Mouse (Mus musculus) intestine, embryonic 15.5 days (tissue): Measurements from ENCODE around the gene Abracl. TPM values are rescaled to one million over a fixed set of nuclear protein-coding genes. Genes with fewer than 3 reads are reported as not detected.

Source experiments
- ATAC-seq: fragments of 200-750 bp; cut with Nextera tagmentation; 2 replicates; pipeline ENCODE4 v1.8.0; 2017; ENCODE audit warnings: moderate TSS enrichment, moderate library complexity
- H3K27ac ChIP-seq: fragments of 300-500 bp; sonication (generic); 2 replicates; pipeline ENCODE4 v1.5.1; 2015; ENCODE audit warnings: mild to moderate bottlenecking, inconsistent platforms
- H3K27me3 ChIP-seq: fragments of 300-500 bp; sonication (generic); replicated peaks from 2 replicates; pipeline ENCODE4 v1.6.1; 2015; ENCODE audit warnings: inconsistent platforms
- H3K36me3 ChIP-seq: fragments of 300-500 bp; sonication (generic); 2 replicates; pipeline ENCODE4 v1.6.1; 2015; ENCODE audit warnings: inconsistent platforms
- H3K4me1 ChIP-seq: fragments of 300-500 bp; sonication (generic); replicated peaks from 2 replicates; pipeline ENCODE4 v1.6.1; 2015; ENCODE audit warnings: inconsistent platforms
- H3K4me2 ChIP-seq: fragments of 300-500 bp; sonication (generic); replicated peaks from 2 replicates; pipeline ENCODE4 v1.6.1; 2015; ENCODE audit warnings: mild to moderate bottlenecking, inconsistent platforms
- H3K4me3 ChIP-seq: fragments of 300-500 bp; sonication (generic); replicated peaks from 2 replicates; pipeline ENCODE4 v1.5.1; 2015; ENCODE audit warnings: inconsistent platforms
- H3K9ac ChIP-seq: fragments of 300-500 bp; sonication (generic); 2 replicates; pipeline ENCODE4 v1.6.1; 2015; ENCODE audit warnings: inconsistent platforms
- H3K9me3 ChIP-seq: fragments of 300-500 bp; sonication (generic); 2 replicates; pipeline ENCODE4 v1.6.1; 2016; ENCODE audit warnings: inconsistent platforms
- WGBS: fragments of 180-500 bp; shearing (Covaris S2); methylation state at CpG from one replicate; pipeline ENCODE4 v1.1.7; 2015; 5-methylcytosine and 5-hydroxymethylcytosine counted together
- polyA plus RNA-seq: library from polyadenylated mRNA; unstranded; fragments of >200 nt; fragmentation: Nextera tagmentation; extraction: Ambion mirVana; gene quantifications from 2 replicates; pipeline ENCODE4 v1.2.1, GENCODE M21; 2015

The Abracl gene
- polyA plus RNA-seq, 1 experiment from 2014 or later = 194 TPM

DNA sequence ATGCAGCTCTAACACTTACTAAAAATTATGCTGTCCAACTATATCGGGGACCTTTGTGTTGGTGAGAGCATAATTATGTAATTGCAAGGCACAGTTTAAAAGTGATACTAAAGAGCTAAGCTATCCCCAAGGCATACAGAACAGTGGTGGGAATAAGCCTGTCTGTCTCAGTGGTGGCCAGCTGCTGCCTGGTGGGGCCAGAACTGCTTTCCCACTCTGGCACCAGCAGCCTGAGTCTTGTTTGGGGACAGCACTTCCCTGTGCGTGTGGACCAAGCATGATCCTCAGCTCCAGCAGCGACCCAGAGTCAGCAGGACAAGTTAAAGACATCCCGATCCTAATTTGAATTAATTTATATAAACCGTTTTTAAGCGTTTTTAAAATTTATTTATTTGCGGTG is 2.6 kb downstream of the Abracl start:
- 85% methylated on average over 7 of the region's 7 CpGs for WGBS
- H3K27me3 ChIP-seq = no peaks in the 10 kb centered on the region
- H3K4me2 ChIP-seq = no peak overlapping the region
- no peaks in the 10 kb centered on the region for H3K9me3 ChIP-seq
- no peak for ATAC-seq
- H3K4me1 ChIP-seq = no peaks in the 10 kb centered on the region
- no peak overlapping the region for H3K9ac ChIP-seq
- H3K4me3 ChIP-seq = no peak overlapping the region
- H3K27ac ChIP-seq = no peak overlapping the region
- peaks cover 3% of the 10 kb centered on the region; the same call in 1 of the 2 replicates for H3K36me3 ChIP-seq

DNA sequence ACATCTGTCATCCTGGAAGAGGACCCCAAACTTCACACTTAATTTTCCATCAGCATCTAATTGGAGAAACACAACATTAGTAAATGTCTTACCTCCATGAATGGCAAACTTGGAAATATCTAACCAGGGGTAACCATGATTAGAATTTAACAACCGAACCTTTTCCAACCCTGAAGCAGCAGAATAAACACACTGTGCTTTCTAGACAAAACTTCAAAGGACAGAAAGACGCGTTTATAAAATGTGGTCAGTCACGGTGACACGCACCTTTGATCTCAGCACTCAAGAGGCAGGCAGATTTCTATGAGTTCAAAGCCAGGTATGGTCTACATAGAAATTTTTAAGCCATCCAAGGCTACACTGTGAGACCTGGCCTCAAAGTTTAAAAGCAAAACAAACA is 11.3 kb downstream of the Abracl start:
- 84% methylated on average over 5 of the region's 5 CpGs for WGBS
- Histone ChIP-seq H3K4me3 (no peak overlapping the region), H3K4me1 (no peaks in the 10 kb centered on the region), H3K9me3 (no peaks in the 10 kb centered on the region), H3K27ac (no peak overlapping the region), H3K4me2 (no peak overlapping the region), H3K36me3 (peaks cover 8% of the 10 kb centered on the region; the same call in 1 of the 2 replicates), H3K27me3 (no peaks in the 10 kb centered on the region), H3K9ac (no peak overlapping the region)
- ATAC-seq = no peak

GRCm38 (mm10) chr10:18009744-18010143 is 13.3 kb downstream of the Abracl start:
- H3K9me3 ChIP-seq = no peaks in the 10 kb centered on the region
- no peak for ATAC-seq
- no peak overlapping the region for H3K27ac ChIP-seq
- no peak overlapping the region for H3K4me2 ChIP-seq
- H3K27me3 ChIP-seq = no peaks in the 10 kb centered on the region
- H3K4me1 ChIP-seq = no peaks in the 10 kb centered on the region
- no peak overlapping the region for H3K9ac ChIP-seq
- H3K36me3 ChIP-seq = peaks cover 8% of the 10 kb centered on the region; the same call in 1 of the 2 replicates
- H3K4me3 ChIP-seq = no peak overlapping the region
- 85% methylated on average over 1 of the region's 1 CpGs for WGBS

DNA sequence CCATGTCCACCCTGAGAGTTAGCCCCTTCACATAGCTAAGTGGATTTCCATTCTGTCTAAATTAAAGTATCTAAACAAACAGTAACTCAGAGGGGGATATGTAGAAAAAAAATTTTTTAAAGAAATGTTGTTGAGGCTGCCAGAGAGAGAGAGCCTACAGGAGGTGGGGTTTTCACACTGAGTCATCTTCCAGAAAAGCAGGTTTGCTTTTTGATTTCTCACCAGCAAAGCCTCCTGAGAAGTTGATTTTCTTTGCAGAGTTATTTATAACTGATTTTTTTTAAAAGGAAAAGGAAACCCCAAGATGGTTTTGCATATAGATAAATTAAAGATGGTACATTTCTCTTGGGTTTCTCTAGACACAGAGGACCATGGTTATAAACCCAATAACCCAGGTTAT is 15.0 kb downstream of the Abracl start:
- no peak for ATAC-seq
- Histone ChIP-seq H3K4me2 (no peak overlapping the region), H3K27me3 (no peaks in the 10 kb centered on the region)

GRCm38 (mm10) chr10:18007243-18007642 is 15.8 kb downstream of the Abracl start:
- H3K4me3 ChIP-seq = no peak overlapping the region
- no peaks in the 10 kb centered on the region for H3K9me3 ChIP-seq
- no peak overlapping the region for H3K4me2 ChIP-seq
- peaks cover 3% of the 10 kb centered on the region; the same call in 1 of the 2 replicates for H3K36me3 ChIP-seq
- no peaks in the 10 kb centered on the region for H3K4me1 ChIP-seq
- H3K9ac ChIP-seq = no peak overlapping the region
- no peak for ATAC-seq
- H3K27ac ChIP-seq = no peak overlapping the region
- H3K27me3 ChIP-seq = no peaks in the 10 kb centered on the region
- WGBS = 89% methylated on average over 3 of the region's 3 CpGs

More for the DNA sequence above, 15.0 kb downstream of the Abracl start:
- Histone ChIP-seq H3K4me1 (no peaks in the 10 kb centered on the region), H3K4me3 (no peak overlapping the region), H3K9ac (no peak overlapping the region), H3K36me3 (peaks cover 3% of the 10 kb centered on the region; the same call in 1 of the 2 replicates), H3K27ac (no peak overlapping the region), H3K9me3 (no peaks in the 10 kb centered on the region)

DNA sequence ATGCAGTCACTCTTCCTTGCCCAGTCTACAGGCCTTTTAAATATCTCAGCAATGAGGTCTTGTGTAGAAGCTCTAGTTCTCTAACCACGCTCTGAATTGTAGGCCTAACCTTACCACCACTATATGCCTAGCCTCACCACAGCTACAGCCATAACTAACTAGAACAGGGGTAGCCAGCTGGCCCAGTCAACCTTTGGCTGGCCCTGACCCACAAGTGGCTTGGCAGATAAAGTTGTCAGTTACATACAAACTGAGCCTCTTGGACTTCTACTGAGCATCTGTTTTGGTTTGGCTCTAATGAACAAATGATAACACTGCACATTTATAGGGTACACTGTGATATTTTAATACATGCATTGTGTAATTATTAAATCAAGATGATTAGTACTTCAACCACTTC is 16.3 kb downstream of the Abracl start:
- H3K4me3 ChIP-seq = no peak overlapping the region
- ATAC-seq = no peak
- H3K36me3 ChIP-seq = peaks cover 3% of the 10 kb centered on the region; the same call in 1 of the 2 replicates
- H3K4me2 ChIP-seq = no peak overlapping the region
- no peak overlapping the region for H3K9ac ChIP-seq
- H3K27me3 ChIP-seq = no peaks in the 10 kb centered on the region
- H3K27ac ChIP-seq = no peak overlapping the region
- no peaks in the 10 kb centered on the region for H3K4me1 ChIP-seq
- 93% methylated on average over 1 of the region's 1 CpGs for whole genome bisulfite sequencing
- no peaks in the 10 kb centered on the region for H3K9me3 ChIP-seq

DNA sequence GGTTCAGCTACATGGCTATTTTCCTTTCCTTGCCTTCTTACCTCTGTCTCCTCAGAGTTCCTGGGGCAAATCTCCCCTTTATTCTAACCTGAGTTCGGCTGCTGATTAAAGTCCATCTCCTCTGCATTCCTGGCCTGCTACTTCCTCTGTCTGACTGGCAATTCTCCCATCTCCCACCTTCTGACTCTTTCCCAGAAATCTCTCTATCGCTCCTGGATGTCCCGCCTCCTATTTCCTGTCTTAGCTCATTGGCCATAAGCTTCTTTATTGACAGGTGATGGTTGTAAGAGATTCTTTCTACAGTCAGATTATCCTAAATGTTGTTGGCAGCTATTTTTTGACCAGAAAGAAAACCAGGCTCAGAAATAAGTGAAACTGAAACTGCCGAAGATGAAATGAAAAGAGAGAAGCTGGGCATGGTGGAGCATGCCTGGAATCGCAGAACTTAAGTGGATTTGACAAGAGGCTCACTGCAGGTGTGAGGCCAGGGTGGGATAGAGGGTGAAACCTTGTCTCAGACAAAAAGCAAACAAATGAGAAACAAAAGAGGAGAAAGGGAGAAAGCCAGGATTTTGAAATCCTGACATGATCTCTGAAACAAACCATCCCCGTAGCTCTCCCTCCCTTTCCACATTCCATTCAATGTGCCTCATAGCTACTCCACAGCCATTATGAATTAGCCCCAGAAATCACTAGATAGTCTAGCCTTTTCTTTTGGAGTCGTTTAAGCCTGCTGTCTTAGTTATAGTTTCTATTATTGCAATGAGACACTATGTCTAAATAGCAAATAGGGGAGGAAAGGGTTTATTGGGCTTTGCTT is 17.7 kb downstream of the Abracl start:
- Histone ChIP-seq H3K4me2 (no peak overlapping the region), H3K36me3 (peaks cover under 1% of the 10 kb centered on the region; the same call in 1 of the 2 replicates), H3K4me1 (no peaks in the 10 kb centered on the region), H3K4me3 (no peak overlapping the region), H3K9me3 (no peaks in the 10 kb centered on the region), H3K27me3 (no peaks in the 10 kb centered on the region), H3K27ac (no peak overlapping the region), H3K9ac (no peak overlapping the region)
- no peak for ATAC-seq
- WGBS = 75% methylated on average over 7 of the region's 7 CpGs

DNA sequence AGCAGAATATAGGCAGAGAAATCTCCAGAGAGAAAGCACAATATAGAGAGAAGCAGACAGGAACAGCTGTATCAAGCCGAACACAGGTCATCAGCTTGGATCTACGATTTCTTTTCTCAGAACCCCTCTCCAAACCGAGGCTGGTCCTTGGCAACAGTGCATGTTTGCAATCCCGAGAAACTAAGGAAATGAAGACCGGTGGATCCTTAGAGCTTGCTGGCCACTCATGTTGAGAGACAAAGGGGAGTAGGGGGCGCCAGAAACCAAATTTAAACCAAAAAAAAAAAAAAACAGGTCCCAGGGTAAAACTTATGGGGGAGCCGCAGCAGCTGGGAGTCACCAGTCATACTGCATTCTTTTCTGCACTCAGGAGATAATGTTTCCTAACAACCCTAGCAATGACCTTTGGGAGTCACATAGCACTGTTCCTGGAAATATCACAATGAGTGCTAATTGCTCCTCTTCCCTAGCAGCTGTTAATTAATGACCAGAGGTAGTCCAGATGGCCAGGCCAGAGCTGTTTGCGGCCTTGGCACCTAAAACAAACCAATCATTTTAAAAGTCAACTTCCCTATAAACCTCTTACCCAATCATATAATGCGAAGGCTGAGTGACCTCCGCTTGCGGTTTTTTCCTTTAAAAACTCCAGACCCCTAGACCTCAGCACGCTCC is 19.0 kb downstream of the Abracl start:
- ATAC-seq = peak; percentile 47
- Histone ChIP-seq H3K27me3 (no peaks in the 10 kb centered on the region), H3K4me1 (no peaks in the 10 kb centered on the region), H3K4me3 (no peak overlapping the region), H3K4me2 (no peak overlapping the region), H3K27ac (no peak overlapping the region), H3K9ac (no peak overlapping the region), H3K36me3 (no peaks in the 10 kb centered on the region), H3K9me3 (no peaks in the 10 kb centered on the region)
- 74% methylated on average over 12 of the region's 12 CpGs for WGBS

DNA sequence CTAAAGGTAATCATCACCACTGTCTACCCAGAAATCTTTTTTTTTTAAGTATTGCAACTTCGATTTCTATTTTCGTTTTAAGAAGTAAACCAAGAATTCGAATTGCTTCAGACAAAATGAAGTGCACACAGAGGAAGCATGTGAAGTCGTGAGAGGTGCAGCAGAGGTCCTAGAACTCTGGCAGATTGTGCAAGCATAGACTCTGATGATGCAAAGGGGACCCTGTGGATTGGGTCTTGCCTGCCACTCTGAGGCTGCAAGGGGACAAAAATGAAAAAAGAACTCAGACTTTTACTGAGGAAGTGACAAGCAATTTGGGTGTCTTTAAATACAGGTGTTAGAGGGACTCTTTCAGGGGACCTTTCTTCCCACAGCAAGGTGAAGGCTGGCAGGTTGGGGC is 32.5 kb downstream of the Abracl start:
- no peak overlapping the region for H3K9ac ChIP-seq
- H3K4me3 ChIP-seq = no peak overlapping the region
- H3K27ac ChIP-seq = no peak overlapping the region
- no peak for ATAC-seq
- H3K27me3 ChIP-seq = no peaks in the 10 kb centered on the region
- no peaks in the 10 kb centered on the region for H3K36me3 ChIP-seq
- no peaks in the 10 kb centered on the region for H3K4me1 ChIP-seq
- no peaks in the 10 kb centered on the region for H3K9me3 ChIP-seq
- WGBS = 84% methylated on average over 4 of the region's 4 CpGs
- H3K4me2 ChIP-seq = no peak overlapping the region

DNA sequence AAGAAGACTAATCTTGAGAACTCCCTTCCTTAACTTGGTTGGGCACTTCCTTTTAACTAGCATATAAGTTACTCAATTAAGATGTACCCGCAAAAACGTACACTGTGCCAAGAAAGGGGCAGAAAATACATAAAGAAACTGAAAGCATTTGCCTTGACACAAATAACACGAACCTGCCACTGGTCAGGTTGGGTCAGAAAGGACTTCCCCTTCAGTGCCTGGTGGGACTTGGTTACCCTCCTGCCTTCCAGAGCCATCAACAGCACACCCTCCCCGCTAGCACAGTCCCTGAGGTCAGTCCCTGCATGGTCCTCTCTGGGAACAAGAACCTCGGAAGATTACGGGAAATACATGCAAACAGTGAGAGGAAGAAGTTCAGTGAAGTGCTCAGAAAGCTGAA is 34.0 kb downstream of the Abracl start:
- ATAC-seq = no peak
- 64% methylated on average over 6 of the region's 6 CpGs for WGBS
- Histone ChIP-seq H3K4me3 (no peak overlapping the region), H3K9me3 (no peaks in the 10 kb centered on the region), H3K9ac (no peak overlapping the region), H3K4me1 (no peaks in the 10 kb centered on the region), H3K4me2 (no peak overlapping the region), H3K27me3 (no peaks in the 10 kb centered on the region), H3K27ac (no peak overlapping the region), H3K36me3 (no peaks in the 10 kb centered on the region)

GRCm38 (mm10) chr10:17987823-17988423 is 35.2 kb downstream of the Abracl start:
- no peak overlapping the region for H3K27ac ChIP-seq

DNA sequence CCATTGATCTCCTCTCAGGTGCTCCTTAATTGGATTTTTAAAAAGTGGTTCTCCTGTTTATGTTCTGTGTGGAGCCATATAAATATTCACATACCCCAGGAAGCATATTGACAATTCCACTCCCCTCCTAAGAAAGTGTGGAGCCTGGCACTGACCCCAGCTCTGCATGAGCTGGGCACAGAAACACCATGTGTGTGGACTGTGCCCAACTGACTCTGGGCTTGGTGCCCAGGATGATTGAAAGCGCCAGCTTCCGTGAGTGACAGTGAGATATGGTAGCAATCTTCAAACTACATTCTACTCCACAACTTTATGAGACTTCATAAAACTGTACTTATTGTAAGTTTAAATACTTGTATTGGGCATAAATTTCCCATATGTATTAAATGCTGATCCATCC is 39.8 kb downstream of the Abracl start:
- Histone ChIP-seq H3K4me2 (no peak overlapping the region), H3K4me1 (no peaks in the 10 kb centered on the region), H3K27ac (no peak overlapping the region), H3K27me3 (no peaks in the 10 kb centered on the region), H3K4me3 (no peak overlapping the region), H3K9ac (no peak overlapping the region), H3K9me3 (no peaks in the 10 kb centered on the region), H3K36me3 (no peaks in the 10 kb centered on the region)
- WGBS = 96% methylated on average over 2 of the region's 2 CpGs
- no peak for ATAC-seq

More at GRCm38 (mm10) chr10:17987823-17988423, 35.2 kb downstream of the Abracl start:
- Histone ChIP-seq H3K36me3 (no peaks in the 10 kb centered on the region), H3K9ac (no peak overlapping the region), H3K27me3 (no peaks in the 10 kb centered on the region), H3K4me1 (no peaks in the 10 kb centered on the region), H3K9me3 (no peaks in the 10 kb centered on the region), H3K4me2 (no peak overlapping the region), H3K4me3 (no peak overlapping the region)
- ATAC-seq = no peak
- WGBS = 79% methylated on average over 8 of the region's 8 CpGs
